Comparison of ENCODE assay signal across 8 mouse cellular contexts in genomic region chr5:4193247-4193628, GRCm38 (mm10). TPM values are rescaled to one million over a fixed set of nuclear protein-coding genes. Genes with fewer than 3 reads are reported as not detected.
DNase-seq lines count a peak whose midpoint lies in the region; ATAC-seq and TF ChIP-seq lines count a peak whose summit lies in the region.

No protein-coding gene starts in this region.

- H3K79me2 ChIP-seq in macrophage (ENCODE audit: inconsistent target) = peaks cover 10% of the 10 kb centered on the region

- H3K4me1 ChIP-seq in heart, embryonic 10.5 days = peaks cover 4% of the 10 kb centered on the region; the same call in 1 of the 2 replicates
- no peaks in the 10 kb centered on the region for H3K4me1 ChIP-seq in ES-Bruce4 (ENCODE audit: control insufficient read depth, insufficient read depth, low read length)
- no peaks in the 10 kb centered on the region for H3K4me1 ChIP-seq in hindbrain, embryonic 11.5 days (replicated peaks; ENCODE audit: control insufficient read depth, insufficient read depth, low read length)

- no peak overlapping the region; the same call in 1 of the 2 replicates for H3K27ac ChIP-seq in heart, embryonic 10.5 days
- H3K27ac ChIP-seq in ES-Bruce4 (ENCODE audit: insufficient read depth, low read length) = no peak overlapping the region
- no peak overlapping the region for H3K27ac ChIP-seq in hindbrain, embryonic 11.5 days (ENCODE audit: low read depth, low read length)
- H3K27ac ChIP-seq in macrophage = no peak overlapping the region

- H3K4me3 ChIP-seq in heart, embryonic 10.5 days = peak overlapping the region; percentile 59
- H3K4me3 ChIP-seq in ES-Bruce4 (ENCODE audit: low read depth, low read length) (peak overlapping the region; percentile 49; the same call in 1 of the 2 replicates), macrophage (ENCODE audit: inconsistent target) (peak overlapping the region; percentile 67)
- peak overlapping the region; percentile 36 for H3K4me3 ChIP-seq in hindbrain, embryonic 11.5 days (ENCODE audit: low read depth, low read length)

- no peak for ATAC-seq in hindbrain, embryonic 11.5 days (ENCODE audit: low FRiP score)

- no peaks in the 10 kb centered on the region for H3K27me3 ChIP-seq in heart, embryonic 10.5 days (ENCODE audit: insufficient read depth, poor library complexity, severe bottlenecking)
- H3K27me3 ChIP-seq in ES-Bruce4 (ENCODE audit: control insufficient read depth, insufficient read depth, low read length, poor library complexity, severe bottlenecking) = no peaks in the 10 kb centered on the region
- H3K27me3 ChIP-seq in hindbrain, embryonic 11.5 days (ENCODE audit: control insufficient read depth, insufficient read depth, low read length) = no peaks in the 10 kb centered on the region

- H3K9me3 ChIP-seq in heart, embryonic 10.5 days = 0 out of 2 replicates have a peak, but pooled peaks cover 2% of the 10 kb centered on the region
- no peaks in the 10 kb centered on the region; the same call in 1 of the 2 replicates for H3K9me3 ChIP-seq in ES-Bruce4 (replicated peaks; ENCODE audit: control insufficient read depth, insufficient read depth, low read length, poor library complexity, severe bottlenecking)
- H3K9me3 ChIP-seq in hindbrain, embryonic 11.5 days (ENCODE audit: control insufficient read depth, low read length) = no peaks in the 10 kb centered on the region

- TF ChIP-seq EP300 in ES-Bruce4 (IDR thresholded peaks at IDR 0.05; ENCODE audit: insufficient read depth, low read depth, low read length) = no peak

- no peak for DNase-seq in heart, embryonic 10.5 days (ENCODE audit: low spot score)
- DNase-seq in heart, postnatal 14 days = no peak
- DNase-seq in hindbrain, embryonic 11.5 days (ENCODE audit: low spot score) = no peak
- DNase-seq in cerebellum, postnatal 4 days (ENCODE audit: low spot score in 2 of 2) = no peak
- no peak for DNase-seq in gastrocnemius, postnatal 25 days
- DNase-seq in retina, postnatal 1 day = no peak

- intact Hi-C loops in heart, postnatal 14 days (cut with DNase I) = loop anchor here (5.0 to 10.0 kb wide), 3 partner anchors 86 to 562 kb away; partner anchors contain the start of gene Fzd1

- peak overlapping the region; percentile 50; the same call in 1 of the 2 replicates for H3K4me2 ChIP-seq in hindbrain, embryonic 11.5 days (replicated peaks; ENCODE audit: low read depth, low read length)

- H3K9ac ChIP-seq in ES-Bruce4 (ENCODE audit: low read depth, poor library complexity, severe bottlenecking) = peak overlapping the region; percentile 64
- no peak overlapping the region for H3K9ac ChIP-seq in hindbrain, embryonic 11.5 days (ENCODE audit: low read depth, low read length)

- 64% methylated on average over 5 of the region's 5 CpGs for WGBS in heart, embryonic 10.5 days
- 90% methylated on average over 5 of the region's 5 CpGs for WGBS in hindbrain, embryonic 11.5 days
- 77% methylated on average over 5 of the region's 5 CpGs for WGBS in macrophage (ENCODE audit: missing documents)

- H3K36me3 ChIP-seq in heart, embryonic 10.5 days = no peaks in the 10 kb centered on the region
- H3K36me3 ChIP-seq in ES-Bruce4 (ENCODE audit: control insufficient read depth, insufficient read depth, low read length, poor library complexity, severe bottlenecking) (no peaks in the 10 kb centered on the region; the same call in 1 of the 2 replicates), macrophage (ENCODE audit: inconsistent target) (no peaks in the 10 kb centered on the region)
- H3K36me3 ChIP-seq in hindbrain, embryonic 11.5 days (ENCODE audit: control insufficient read depth, insufficient read depth, low read length) = no peaks in the 10 kb centered on the region

- no peak for TF ChIP-seq POLR2A in ES-Bruce4 (IDR thresholded peaks at IDR 0.05; ENCODE audit: insufficient read depth, low read length)

- TF ChIP-seq CTCF in ES-Bruce4 (IDR thresholded peaks at IDR 0.05; ENCODE audit: low read depth, low read length) = no peak

RNA-seq across cellular contexts. Expression of gene Mterf1b, which starts 1.1 kb away (rescaled TPM):
- polyA plus RNA-seq in heart, embryonic 10.5 days (2016; fragmentation: Nextera tagmentation; extraction: Ambion mirVana) = 2.2 and 3.1 TPM in 2 replicates
- 1 to 10 TPM; 2.1 to 3.1 TPM for total RNA-seq in heart, postnatal 14 days (2021)
- polyA plus RNA-seq in ES-Bruce4 (2011; ENCODE audit: insufficient read depth, insufficient read length, low read depth, missing spikeins) (2.8 and 4.2 TPM in 2 replicates), macrophage (2018) (0.74 to 1.9 TPM (median 0.90 TPM) in 3 replicates)
- 2.7 and 3.7 TPM in 2 replicates for polyA plus RNA-seq in hindbrain, embryonic 11.5 days (2014; fragmentation: Nextera tagmentation; extraction: Ambion mirVana)
- total RNA-seq in macrophage (2018; cell fraction: chromatin; rRNA removed) = 10 to 100 TPM in 6 of 26 experiments, 1 to 10 TPM in 17, under 1 TPM in 3; 0.76 to 11.8 (median 5.0) TPM
- 1 to 10 TPM in 11 of 26 experiments, under 1 TPM in 15; 0.34 to 2.1 (median 0.96) TPM for total RNA-seq in macrophage (2018; cell fraction: cytosol; rRNA removed)
- total RNA-seq in macrophage (2018; cell fraction: nucleus; rRNA removed) = 10 to 100 TPM in 6 of 26 experiments, 1 to 10 TPM in 18, under 1 TPM in 2; 0.69 to 15.6 (median 4.0) TPM
- 1 to 10 TPM in 1 of 2 experiments, under 1 TPM in 1; 0.77 to 1.4 TPM for total RNA-seq in gastrocnemius, postnatal 25 days (2021)
